Mouse (Mus musculus) 416B (cell line): ENCODE data around the gene Perm1.
A peak's percentile ranks its signal among the peaks of the same experiment; 100 is the strongest.

Experiments used
- DNase-seq: peaks from one replicate; pipeline ENCODE4 v3.0.0; 2011; ENCODE audit warnings: low read depth

The Perm1 gene

GRCm38 (mm10) chr4:156200623-156201475, 14.8 kb upstream of the Perm1 start, which contains the start of gene Isg15:
Gene Isg15 (minus strand): TSS chr4:156200818.
- DNase-seq: peak; percentile 82

GRCm38 (mm10) chr4:156202462-156202893, 13.2 kb upstream of the Perm1 start:
- DNase-seq: peak; percentile 24

GRCm38 (mm10) chr4:156203001-156203412, 12.7 kb upstream of the Perm1 start, which contains the start of gene AW011738:
Gene AW011738 (plus strand): TSS chr4:156203304.
- peak; percentile 81 for DNase-seq

GRCm38 (mm10) chr4:156203413-156204131, 12.1 kb upstream of the Perm1 start:
- peak; percentile 49 for DNase-seq

- no peak for DNase-seq
Measured at GRCm38 (mm10) chr4:156208872-156209271, 6.8 kb upstream of the Perm1 start.

- no peak for DNase-seq
Measured at GRCm38 (mm10) chr4:156209963-156210635, 5.6 kb upstream of the Perm1 start.

- DNase-seq: no peak
Measured at GRCm38 (mm10) chr4:156213134-156213533, 2.5 kb upstream of the Perm1 start.

GRCm38 (mm10) chr4:156216196-156216595, 528 bp downstream of the Perm1 start:
- no peak for DNase-seq

- DNase-seq: no peak
Measured at GRCm38 (mm10) chr4:156217022-156217669, 1.5 kb downstream of the Perm1 start.

GRCm38 (mm10) chr4:156217838-156218237, 2.2 kb downstream of the Perm1 start:
- no peak for DNase-seq

GRCm38 (mm10) chr4:156219936-156220335, 4.3 kb downstream of the Perm1 start:
- no peak for DNase-seq

GRCm38 (mm10) chr4:156224276-156224675, 8.6 kb downstream of the Perm1 start:
- DNase-seq: no peak

GRCm38 (mm10) chr4:156227752-156228392, 12.2 kb downstream of the Perm1 start:
- DNase-seq: no peak

GRCm38 (mm10) chr4:156228393-156229024, 12.8 kb downstream of the Perm1 start:
- DNase-seq: peak; percentile 28

GRCm38 (mm10) chr4:156234021-156234501, 18.4 kb downstream of the Perm1 start:
- DNase-seq: peak; percentile 30

- peak; percentile 72 for DNase-seq
Measured at GRCm38 (mm10) chr4:156234701-156235213, 19.1 kb downstream of the Perm1 start, which contains the start of gene Plekhn1. Gene Plekhn1 (minus strand): TSS chr4:156234857.

- DNase-seq: peak; percentile 86
Measured at GRCm38 (mm10) chr4:156235360-156235770, 19.7 kb downstream of the Perm1 start.

- peak; percentile 87 for DNase-seq
Measured at GRCm38 (mm10) chr4:156235808-156236533, 20.3 kb downstream of the Perm1 start, which contains the start of gene Noc2l. Gene Noc2l (plus strand): TSS chr4:156236010.

GRCm38 (mm10) chr4:156236651-156237447, 21.2 kb downstream of the Perm1 start:
- DNase-seq: peak; percentile 48
